Mouse (Mus musculus): ENCODE measurements at regions not wholly inside any gene's neighbourhood (a gene's known extent, or its start where the extent isn't known, plus 50 kb on each side); places are given as distances from the start of the nearest gene placed in this dataset.

DNA sequence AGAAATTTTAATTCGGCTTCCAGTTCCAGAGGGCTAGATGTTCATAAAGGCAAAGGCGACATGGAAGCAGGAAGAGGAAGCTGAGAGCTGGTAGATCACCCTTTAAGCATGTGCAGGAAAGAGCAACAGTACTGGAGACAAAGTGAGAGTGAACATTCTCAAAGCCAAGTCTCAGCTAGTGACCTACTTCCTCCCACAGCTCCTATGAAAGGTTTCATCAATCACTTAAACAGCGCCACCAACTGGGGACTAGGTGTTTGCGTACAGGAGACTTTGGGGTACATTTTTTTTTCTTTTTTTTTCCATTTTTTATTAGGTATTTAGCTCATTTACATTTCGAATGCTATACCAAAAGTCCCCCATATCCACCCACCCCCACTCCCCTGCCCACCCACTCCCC is 61.7 kb upstream of the Gucy1a1 start:
- no peak for DNase-seq
